Mouse (Mus musculus) spleen, postnatal 10 days (tissue): ENCODE measurements around the gene Olfr347.

Source experiments
- DNase-seq, 2 experiments: peaks; one replicate each; pipeline ENCODE4 v3.0.0; 2021 to 2022; ENCODE audit warnings: low spot score in 2 of 2

Gene Olfr347

DNA sequence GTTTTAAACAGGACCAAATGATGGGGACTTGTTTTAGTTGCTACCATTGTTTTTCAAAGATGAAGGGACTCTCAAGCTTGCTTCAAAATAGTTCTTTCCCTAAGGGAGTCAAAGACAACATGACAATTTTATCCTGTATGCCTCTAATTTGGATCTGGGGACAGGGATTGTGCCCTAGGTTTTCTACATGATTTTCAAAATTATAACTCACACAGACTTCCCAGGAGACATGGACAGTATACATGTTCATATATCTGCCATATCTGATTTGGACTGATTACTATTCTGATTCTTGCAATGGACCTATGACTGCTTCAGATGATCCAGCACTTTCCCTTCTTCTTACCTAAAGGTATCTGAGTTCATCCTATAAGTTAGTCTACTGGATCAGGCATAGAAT lies at the start of gene Olfr347:
TSS of gene Olfr347 (plus strand) at position 301 of the 400 bp plus-strand sequence.
- DNase-seq = no peak

GRCm38 (mm10) chr2:36685488-36685887 lies 46.2 kb upstream of the Olfr347 start, which contains the start of gene Olfr346:
Olfr346 (plus strand) TSS chr2:36685788.
- no peak for DNase-seq

GRCm38 (mm10) chr2:36736226-36736625 lies 4.5 kb downstream of the Olfr347 start:
- DNase-seq = no peak

DNA sequence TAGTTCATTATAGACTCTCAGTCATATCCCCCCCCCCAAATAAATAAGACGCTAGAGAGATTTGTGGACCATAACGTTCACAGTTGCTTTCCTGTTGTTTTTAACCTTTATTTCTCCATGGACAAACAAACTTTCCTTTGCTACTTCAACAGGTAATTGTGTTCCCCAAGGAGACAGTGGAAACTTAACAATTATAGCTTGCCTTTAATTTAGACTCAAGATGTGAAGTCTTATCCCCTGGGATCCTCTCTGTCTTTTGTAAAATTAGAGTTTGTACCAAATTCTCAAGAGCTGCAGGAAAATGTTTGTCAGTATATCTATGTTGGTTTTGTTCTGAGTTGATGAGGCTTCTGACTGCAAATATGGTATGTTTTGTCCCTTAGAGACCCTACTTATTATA lies 52.3 kb downstream of the Olfr347 start, which contains the start of gene Olfr348:
TSS of gene Olfr348 (plus strand) at position 301 of the 400 bp plus-strand sequence.
- no peak for DNase-seq
